Mouse (Mus musculus) MEL (cell line): ENCODE measurements at regions not wholly inside any gene's neighbourhood (a gene's known extent, or its start where the extent isn't known, plus 50 kb on each side); places are given as distances from the start of the nearest gene placed in this dataset.

Experiments used
- DNase-seq: peaks from one replicate; pipeline ENCODE4 v3.0.0; 2011; ENCODE audit warnings: low read depth, low spot score
- H3K27ac ChIP-seq: 2 replicates; pipeline ENCODE4 v1.5.1; 2012; ENCODE audit warnings: low read depth, mild to moderate bottlenecking, control low read depth, low read length, moderate library complexity; ENCODE audit not compliant: control insufficient read depth
- H3K27me3 ChIP-seq, 2 experiments: fragments of 150-350 bp in 1 of 2; sonication (generic) in 1 of 2; 2 replicates each; pipeline ENCODE4 v1.6.1; 2012; ENCODE audit warnings: low read length in 2 of 2, mild to moderate bottlenecking in 2 of 2, improper control_type of control experiment in 1 of 2, moderate library complexity in 1 of 2; ENCODE audit not compliant: insufficient read depth in 2 of 2, control insufficient read depth in 1 of 2
- H3K36me3 ChIP-seq, 2 experiments: 2 replicates each; pipeline ENCODE4 v1.6.1; 2012 to 2014; ENCODE audit warnings: low read length in 2 of 2, improper control_type of control experiment in 1 of 2, inconsistent platforms in 1 of 2, mild to moderate bottlenecking in 1 of 2; ENCODE audit not compliant: insufficient read depth in 2 of 2, control insufficient read depth in 1 of 2
- H3K4me1 ChIP-seq, 2 experiments: fragments of 150-350 bp in 1 of 2; sonication (generic) in 1 of 2; 2 replicates each; pipeline ENCODE4 v1.6.1; 2012; ENCODE audit warnings: low read length in 2 of 2, improper control_type of control experiment in 1 of 2, mild to moderate bottlenecking in 1 of 2; ENCODE audit not compliant: insufficient read depth in 2 of 2, control insufficient read depth in 1 of 2
- H3K4me3 ChIP-seq, 2 experiments: fragments of 150-350 bp in 1 of 2; sonication (generic) in 1 of 2; 2 replicates each; pipeline ENCODE4 v1.5.1; 2012; ENCODE audit warnings: low read depth in 2 of 2, low read length in 2 of 2, mild to moderate bottlenecking in 2 of 2, moderate library complexity in 2 of 2, control low read depth in 1 of 2, improper control_type of control experiment in 1 of 2; ENCODE audit not compliant: control insufficient read depth in 1 of 2, insufficient read depth in 1 of 2
- H3K79me2 ChIP-seq: 2 replicates; pipeline ENCODE4 v1.6.1; 2012; ENCODE audit warnings: mild to moderate bottlenecking, low read length, moderate library complexity; ENCODE audit not compliant: control insufficient read depth, poor library complexity, insufficient read depth
- H3K9ac ChIP-seq: 2 replicates; pipeline ENCODE4 v1.6.1; 2012; ENCODE audit warnings: low read depth, mild to moderate bottlenecking, control low read depth, low read length, moderate library complexity; ENCODE audit not compliant: control insufficient read depth, poor library complexity, severe bottlenecking
- H3K9me3 ChIP-seq: fragments of 150-350 bp; sonication (generic); replicated peaks from 2 replicates; pipeline ENCODE4 v1.6.1; 2012; ENCODE audit warnings: mild to moderate bottlenecking, low read length, improper control_type of control experiment, moderate library complexity; ENCODE audit not compliant: insufficient read depth
- E2F4 ChIP-seq: IDR thresholded peaks from 2 replicates; pipeline ENCODE4 v1.6.1; 2011; ENCODE audit warnings: low read depth, low read length, improper control_type of control experiment, borderline replicate concordance
- ETS1 ChIP-seq: IDR thresholded peaks from 2 replicates; pipeline ENCODE4 v1.6.1; 2012; ENCODE audit warnings: low read depth, mild to moderate bottlenecking, inconsistent platforms, low read length, improper control_type of control experiment, moderate library complexity
- MAX ChIP-seq: IDR thresholded peaks from 2 replicates; pipeline ENCODE4 v1.6.1; 2011; ENCODE audit warnings: low read length, improper control_type of control experiment
- MEF2A ChIP-seq: IDR thresholded peaks from 2 replicates; pipeline ENCODE4 v1.6.1; 2014; ENCODE audit warnings: low read depth, mild to moderate bottlenecking, inconsistent platforms, low read length, improper control_type of control experiment; ENCODE audit not compliant: poor library complexity, insufficient replicate concordance, severe bottlenecking; ENCODE audit errors: extremely low read depth
- MYB ChIP-seq: IDR thresholded peaks from 2 replicates; pipeline ENCODE4 v1.6.1; 2011; ENCODE audit warnings: mild to moderate bottlenecking, low read depth, low read length, improper control_type of control experiment
- NELFE ChIP-seq: IDR thresholded peaks from 2 replicates; pipeline ENCODE4 v1.6.1; 2011; ENCODE audit warnings: low read depth, low read length, improper control_type of control experiment
- RAD21 ChIP-seq: IDR thresholded peaks from 2 replicates; pipeline ENCODE4 v1.6.1; 2011; ENCODE audit warnings: mild to moderate bottlenecking, low read depth, low read length, improper control_type of control experiment
- RCOR1 ChIP-seq: IDR thresholded peaks from 2 replicates; pipeline ENCODE4 v1.6.1; 2012; ENCODE audit warnings: low read depth, mild to moderate bottlenecking, inconsistent platforms, low read length, improper control_type of control experiment
- SIN3A ChIP-seq: IDR thresholded peaks from 2 replicates; pipeline ENCODE4 v1.6.1; 2012; ENCODE audit warnings: low read length, improper control_type of control experiment, inconsistent platforms
- SMC3 ChIP-seq: IDR thresholded peaks from 2 replicates; pipeline ENCODE4 v1.6.1; 2011; ENCODE audit warnings: low read depth, low read length, improper control_type of control experiment
- TAL1 ChIP-seq: IDR thresholded peaks from 2 replicates; pipeline ENCODE4 v1.6.1; 2012; ENCODE audit warnings: mild to moderate bottlenecking, inconsistent platforms, low read length, moderate library complexity, mixed read lengths
- TBP ChIP-seq: IDR thresholded peaks from 2 replicates; pipeline ENCODE4 v1.8.0; 2011; ENCODE audit warnings: low read depth, low read length, improper control_type of control experiment
- USF2 ChIP-seq, 2 experiments: IDR thresholded peaks; 2 replicates each; pipeline ENCODE4 v1.6.1; 2011 to 2012; ENCODE audit warnings: improper control_type of control experiment in 2 of 2, low read length in 2 of 2, borderline replicate concordance in 1 of 2, inconsistent platforms in 1 of 2, low read depth in 1 of 2, mild to moderate bottlenecking in 1 of 2; ENCODE audit not compliant: insufficient read depth in 1 of 2
- ZKSCAN1 ChIP-seq: IDR thresholded peaks from 2 replicates; pipeline ENCODE4 v1.6.1; 2012; ENCODE audit warnings: low read depth, mild to moderate bottlenecking, inconsistent platforms, low read length, improper control_type of control experiment, moderate library complexity

GRCm38 (mm10) chr2:174876886-174877285, 116.5 kb downstream of the Edn3 start:
- Histone ChIP-seq H3K4me1 (no peaks in the 10 kb centered on the region), H3K79me2 (no peaks in the 10 kb centered on the region), H3K4me3 (no peak overlapping the region), H3K9ac (no peak overlapping the region)
- no peak for TF ChIP-seq MYB
- no peak for TF ChIP-seq SIN3A
- TF ChIP-seq RAD21: no peak
- no peak for TF ChIP-seq RCOR1
- TF ChIP-seq ETS1: no peak
- no peak for TF ChIP-seq SMC3
- no peak for TF ChIP-seq MEF2A
- no peak for TF ChIP-seq NELFE
- TF ChIP-seq E2F4: no peak
- TF ChIP-seq MAX: no peak
- TF ChIP-seq, all 39 proteins: peak for 0
- Histone ChIP-seq H3K27ac (no peak overlapping the region), H3K9me3 (no peaks in the 10 kb centered on the region), H3K36me3 (no peaks in the 10 kb centered on the region), H3K27me3 (no peaks in the 10 kb centered on the region)
- no peak for DNase-seq

- Histone ChIP-seq H3K36me3 (no peaks in the 10 kb centered on the region), H3K9ac (no peak overlapping the region), H3K4me3 (no peak overlapping the region), H3K79me2 (no peaks in the 10 kb centered on the region), H3K27ac (no peak overlapping the region), H3K27me3 (no peaks in the 10 kb centered on the region), H3K9me3 (no peaks in the 10 kb centered on the region), H3K4me1 (no peaks in the 10 kb centered on the region)
- DNase-seq: no peak
- TF ChIP-seq TAL1 (no peak), RAD21 (no peak)
These were observed 118.6 kb downstream of the Edn3 start for GRCm38 (mm10) chr2:174878979-174879378.

GRCm38 (mm10) chr2:174880659-174881058, 120.2 kb downstream of the Edn3 start:
- H3K9me3 ChIP-seq: no peaks in the 10 kb centered on the region
- TF ChIP-seq USF2 (IDR thresholded peaks at IDR 0.05; ENCODE audit: borderline replicate concordance in 1 of 2, insufficient read depth in 1 of 2, low read depth in 1 of 2, low read length in 2 of 2) (no peak), TBP (no peak), ZKSCAN1 (no peak)
- H3K4me3 ChIP-seq: no peak overlapping the region
- no peaks in the 10 kb centered on the region for H3K4me1 ChIP-seq
- H3K36me3 ChIP-seq: no peaks in the 10 kb centered on the region
- H3K9ac ChIP-seq: no peak overlapping the region
- no peaks in the 10 kb centered on the region for H3K27me3 ChIP-seq
- no peaks in the 10 kb centered on the region for H3K79me2 ChIP-seq
- no peak for DNase-seq
- H3K27ac ChIP-seq: no peak overlapping the region
